Mouse (Mus musculus) G1E-ER4 (cell line): Measurements from ENCODE around the gene Zfp266. TPM values are rescaled to one million over a fixed set of nuclear protein-coding genes. Genes with fewer than 3 reads are reported as not detected.

Experiments used
- GATA1 ChIP-seq: IDR thresholded peaks from one replicate; pipeline ENCODE4 v1.8.0; 2012; ENCODE audit warnings: low read length, inconsistent platforms
- polyA plus RNA-seq: library from polyadenylated mRNA; stranded (reverse); fragments of >175 nt; gene quantifications from 2 replicates; pipeline ENCODE4 v1.2.3, GENCODE M21; 2012

The Zfp266 gene
- polyA plus RNA-seq, 1 experiment, result 0.79 TPM

- no peak for TF ChIP-seq GATA1
Observed at GRCm38 (mm10) chr9:20510346-20510745, 10.9 kb downstream of the Zfp266 start.

GRCm38 (mm10) chr9:20509676-20510075 lies 11.5 kb downstream of the Zfp266 start:
- TF ChIP-seq GATA1, result peak; percentile 10

GRCm38 (mm10) chr9:20504801-20505200 lies 16.4 kb downstream of the Zfp266 start:
- TF ChIP-seq GATA1, result no peak

GRCm38 (mm10) chr9:20493281-20493680 lies 27.9 kb downstream of the Zfp266 start:
- TF ChIP-seq GATA1, result no peak

GRCm38 (mm10) chr9:20492527-20493233 lies 28.5 kb downstream of the Zfp266 start, which contains the start of gene Zfp426:
TSS of gene Zfp426 (minus strand) at chr9:20492746.
- no peak for TF ChIP-seq GATA1

GRCm38 (mm10) chr9:20491858-20492526 lies 29.2 kb downstream of the Zfp266 start:
- no peak for TF ChIP-seq GATA1

GRCm38 (mm10) chr9:20489536-20489935 lies 31.7 kb downstream of the Zfp266 start:
- no peak for TF ChIP-seq GATA1

- TF ChIP-seq GATA1, result no peak
Observed at GRCm38 (mm10) chr9:20479396-20479795, 41.8 kb downstream of the Zfp266 start.

GRCm38 (mm10) chr9:20476632-20477031 lies 44.6 kb downstream of the Zfp266 start:
- TF ChIP-seq GATA1, result no peak

GRCm38 (mm10) chr9:20466761-20467442 lies 54.3 kb downstream of the Zfp266 start:
- no peak for TF ChIP-seq GATA1

GRCm38 (mm10) chr9:20459377-20460317 lies 61.6 kb downstream of the Zfp266 start, which contains the start of gene Zfp26:
TSS of gene Zfp26 (minus strand) at chr9:20460162.
- no peak for TF ChIP-seq GATA1

- TF ChIP-seq GATA1, result no peak
Observed at GRCm38 (mm10) chr9:20453647-20454046, 67.6 kb downstream of the Zfp266 start.

GRCm38 (mm10) chr9:20451493-20451892 lies 69.7 kb downstream of the Zfp266 start:
- no peak for TF ChIP-seq GATA1

Other genes with a start within 250 kb of the Zfp266 start
- not detected in 2 replicates for gene Olfr39, start 239.1 kb downstream of the Zfp266 start, polyA plus RNA-seq
- gene Olfr873, start 222.9 kb downstream of the Zfp266 start, polyA plus RNA-seq, result not detected in 2 replicates
- gene Olfr18, start 185.3 kb downstream of the Zfp266 start, polyA plus RNA-seq, result not detected in 2 replicates
- gene Zfp560, start 136.2 kb downstream of the Zfp266 start, polyA plus RNA-seq, result 1.3 and 2.6 TPM in 2 replicates
- gene Zfp26, start 61.3 kb downstream of the Zfp266 start, polyA plus RNA-seq, result 0.11 and 0.18 TPM in 2 replicates
- 4.6 and 8.4 TPM in 2 replicates for gene Zfp426, start 28.7 kb downstream of the Zfp266 start, polyA plus RNA-seq
- 6.4 and 8.1 TPM in 2 replicates for gene Zfp846, start 59.9 kb upstream of the Zfp266 start, polyA plus RNA-seq
- 8.4 and 13.3 TPM in 2 replicates for gene Ubl5, start 121.5 kb upstream of the Zfp266 start, polyA plus RNA-seq
- 9.1 and 17.4 TPM in 2 replicates for gene Fbxl12, start 123.3 kb upstream of the Zfp266 start, polyA plus RNA-seq
- 28.2 and 34.9 TPM in 2 replicates for gene Pin1, start 130.7 kb upstream of the Zfp266 start, polyA plus RNA-seq
- gene Olfm2, start 224.9 kb upstream of the Zfp266 start, polyA plus RNA-seq, result not detected in 2 replicates